Mouse (Mus musculus) midbrain, embryonic 11.5 days (tissue): ENCODE measurements at regions not wholly inside any gene's neighbourhood (a gene's known extent, or its start where the extent isn't known, plus 50 kb on each side); places are given as distances from the start of the nearest gene placed in this dataset.

ENCODE experiments used
- ATAC-seq: fragments of 200-750 bp; cut with Nextera tagmentation; 2 replicates; pipeline ENCODE4 v1.8.0; 2017; ENCODE audit warnings: moderate TSS enrichment, moderate library complexity; ENCODE audit not compliant: low FRiP score
- DNase-seq: peaks from one replicate; pipeline ENCODE4 v3.0.0; 2015; ENCODE audit warnings: low spot score; ENCODE audit errors: missing footprints
- H3K27ac ChIP-seq: fragments of 300-500 bp; sonication (generic); 2 replicates; pipeline ENCODE4 v1.5.1; 2014; ENCODE audit warnings: low read depth, low read length
- H3K27me3 ChIP-seq: fragments of 300-500 bp; sonication (generic); 2 replicates; pipeline ENCODE4 v1.6.1; 2014; ENCODE audit warnings: mild to moderate bottlenecking, low read length, moderate library complexity, mixed read lengths; ENCODE audit not compliant: control insufficient read depth, insufficient read depth
- H3K36me3 ChIP-seq: fragments of 300-500 bp; sonication (generic); 2 replicates; pipeline ENCODE4 v1.6.1; 2014; ENCODE audit warnings: mild to moderate bottlenecking, low read length, moderate library complexity, mixed read lengths; ENCODE audit not compliant: control insufficient read depth, insufficient read depth
- H3K4me1 ChIP-seq: fragments of 300-500 bp; sonication (generic); 2 replicates; pipeline ENCODE4 v1.6.1; 2014; ENCODE audit warnings: low read length; ENCODE audit not compliant: control insufficient read depth, insufficient read depth
- H3K4me2 ChIP-seq: fragments of 300-500 bp; sonication (generic); 2 replicates; pipeline ENCODE4 v1.6.1; 2014; ENCODE audit warnings: mild to moderate bottlenecking, moderate library complexity
- H3K4me3 ChIP-seq: fragments of 300-500 bp; sonication (generic); 2 replicates; pipeline ENCODE4 v1.5.1; 2014; ENCODE audit warnings: low read depth, low read length
- H3K9ac ChIP-seq: fragments of 300-500 bp; sonication (generic); 2 replicates; pipeline ENCODE4 v1.6.1; 2014; ENCODE audit warnings: low read length
- H3K9me3 ChIP-seq: fragments of 300-500 bp; sonication (generic); 2 replicates; pipeline ENCODE4 v1.6.1; 2016; ENCODE audit warnings: low read length; ENCODE audit not compliant: control insufficient read depth
- WGBS: fragments of 180-500 bp; shearing (Covaris S2); extraction: QIAGEN DNeasy Blood & Tissue Kit; methylation state at CpG from one replicate; pipeline ENCODE4 v1.1.7; 2014; 5-methylcytosine and 5-hydroxymethylcytosine counted together

GRCm38 (mm10) chr12:59460997-59461961 is 241.8 kb upstream of the Fbxo33 start:
- Histone ChIP-seq H3K27me3 (no peaks in the 10 kb centered on the region), H3K4me3 (no peak overlapping the region), H3K9ac (no peak overlapping the region), H3K4me2 (no peak overlapping the region), H3K27ac (no peak overlapping the region), H3K9me3 (no peaks in the 10 kb centered on the region), H3K36me3 (no peaks in the 10 kb centered on the region), H3K4me1 (no peaks in the 10 kb centered on the region)
- ATAC-seq (no peak), DNase-seq (no peak)
- 82% methylated on average over 10 of the region's 10 CpGs for WGBS

GRCm38 (mm10) chr12:59456175-59456851 is 236.8 kb upstream of the Fbxo33 start:
- Histone ChIP-seq H3K9ac (no peak overlapping the region), H3K36me3 (no peaks in the 10 kb centered on the region), H3K4me2 (no peak overlapping the region), H3K27ac (no peak overlapping the region), H3K4me1 (no peaks in the 10 kb centered on the region), H3K9me3 (no peaks in the 10 kb centered on the region), H3K4me3 (no peak overlapping the region), H3K27me3 (no peaks in the 10 kb centered on the region)
- 69% methylated on average over 5 of the region's 5 CpGs for WGBS
- DNase-seq (no peak), ATAC-seq (no peak)

- WGBS = 92% methylated on average over 6 of the region's 6 CpGs
- Histone ChIP-seq H3K9ac (no peak overlapping the region), H3K4me2 (no peak overlapping the region), H3K27me3 (no peaks in the 10 kb centered on the region), H3K9me3 (no peaks in the 10 kb centered on the region), H3K36me3 (no peaks in the 10 kb centered on the region), H3K4me1 (no peaks in the 10 kb centered on the region), H3K4me3 (no peak overlapping the region), H3K27ac (no peak overlapping the region)
- DNase-seq (no peak), ATAC-seq (no peak)
These were observed 195.5 kb upstream of the Fbxo33 start for GRCm38 (mm10) chr12:59415051-59415450.

GRCm38 (mm10) chr12:59411491-59411890 is 192.0 kb upstream of the Fbxo33 start:
- H3K27ac ChIP-seq = no peak overlapping the region
- H3K9me3 ChIP-seq = no peaks in the 10 kb centered on the region
- H3K36me3 ChIP-seq = no peaks in the 10 kb centered on the region
- no peak overlapping the region for H3K4me2 ChIP-seq
- DNase-seq = no peak
- H3K4me3 ChIP-seq = no peak overlapping the region
- H3K9ac ChIP-seq = no peak overlapping the region
- WGBS = 79% methylated on average over 1 of the region's 1 CpGs
- H3K4me1 ChIP-seq = no peaks in the 10 kb centered on the region
- no peak for ATAC-seq
- no peaks in the 10 kb centered on the region for H3K27me3 ChIP-seq

GRCm38 (mm10) chr12:59391103-59391502 is 171.6 kb upstream of the Fbxo33 start:
- Histone ChIP-seq H3K27me3 (no peaks in the 10 kb centered on the region), H3K4me3 (no peak overlapping the region), H3K4me1 (no peaks in the 10 kb centered on the region), H3K9me3 (no peaks in the 10 kb centered on the region), H3K9ac (no peak overlapping the region), H3K4me2 (no peak overlapping the region), H3K36me3 (no peaks in the 10 kb centered on the region), H3K27ac (no peak overlapping the region)
- DNase-seq (no peak), ATAC-seq (no peak)
- WGBS = 88% methylated on average over 3 of the region's 3 CpGs

GRCm38 (mm10) chr12:59382812-59383211 is 163.3 kb upstream of the Fbxo33 start:
- Histone ChIP-seq H3K4me2 (no peak overlapping the region), H3K27me3 (no peaks in the 10 kb centered on the region), H3K4me3 (no peak overlapping the region), H3K27ac (no peak overlapping the region), H3K9ac (no peak overlapping the region), H3K9me3 (no peaks in the 10 kb centered on the region), H3K36me3 (no peaks in the 10 kb centered on the region), H3K4me1 (no peaks in the 10 kb centered on the region)
- DNase-seq = peak; percentile 95
- peak; percentile 61; the same call in 1 of the 2 replicates for ATAC-seq
- WGBS = 27% methylated on average over 3 of the region's 3 CpGs

- no peak overlapping the region for H3K9ac ChIP-seq
- H3K27me3 ChIP-seq = no peaks in the 10 kb centered on the region
- no peaks in the 10 kb centered on the region for H3K4me1 ChIP-seq
- no peak overlapping the region for H3K4me2 ChIP-seq
- no peaks in the 10 kb centered on the region for H3K36me3 ChIP-seq
- 93% methylated on average over 2 of the region's 2 CpGs for WGBS
- ATAC-seq (no peak), DNase-seq (no peak)
- H3K27ac ChIP-seq = no peak overlapping the region
- H3K9me3 ChIP-seq = no peaks in the 10 kb centered on the region
- no peak overlapping the region for H3K4me3 ChIP-seq
These were observed 122.1 kb upstream of the Fbxo33 start for GRCm38 (mm10) chr12:59341586-59341985.

- H3K4me3 ChIP-seq = no peak overlapping the region
- H3K4me1 ChIP-seq = no peaks in the 10 kb centered on the region
- no peak overlapping the region for H3K4me2 ChIP-seq
- H3K9me3 ChIP-seq = no peaks in the 10 kb centered on the region
- ATAC-seq = no peak
- 85% methylated on average over 2 of the region's 2 CpGs for WGBS
- DNase-seq = no peak
- no peaks in the 10 kb centered on the region for H3K36me3 ChIP-seq
- no peak overlapping the region for H3K9ac ChIP-seq
- H3K27me3 ChIP-seq = no peaks in the 10 kb centered on the region
- H3K27ac ChIP-seq = no peak overlapping the region
These were observed 111.2 kb upstream of the Fbxo33 start for GRCm38 (mm10) chr12:59330753-59331152.

- Histone ChIP-seq H3K9me3 (no peaks in the 10 kb centered on the region), H3K27me3 (no peaks in the 10 kb centered on the region), H3K4me1 (no peaks in the 10 kb centered on the region), H3K4me3 (no peak overlapping the region), H3K9ac (no peak overlapping the region), H3K4me2 (no peak overlapping the region), H3K36me3 (no peaks in the 10 kb centered on the region), H3K27ac (no peak overlapping the region)
- DNase-seq (no peak), ATAC-seq (no peak)
- 58% methylated on average over 1 of the region's 1 CpGs for WGBS
These were observed 93.2 kb upstream of the Fbxo33 start for GRCm38 (mm10) chr12:59312703-59313102.
